Mouse (Mus musculus) embryonic fibroblast, embryonic 13.5 days (primary cell): ENCODE results near the gene Myo18a.

Experiments
- CTCF ChIP-seq: IDR thresholded peaks from 2 replicates; pipeline ENCODE4 v1.5.1; 2011; ENCODE audit warnings: mild to moderate bottlenecking, control low read depth, low read length, moderate library complexity, borderline replicate concordance; ENCODE audit not compliant: insufficient read depth
- POLR2A ChIP-seq: IDR thresholded peaks from 2 replicates; pipeline ENCODE4 v1.6.1; 2011; ENCODE audit warnings: low read depth, mild to moderate bottlenecking, control low read depth, low read length, moderate library complexity

DNA sequence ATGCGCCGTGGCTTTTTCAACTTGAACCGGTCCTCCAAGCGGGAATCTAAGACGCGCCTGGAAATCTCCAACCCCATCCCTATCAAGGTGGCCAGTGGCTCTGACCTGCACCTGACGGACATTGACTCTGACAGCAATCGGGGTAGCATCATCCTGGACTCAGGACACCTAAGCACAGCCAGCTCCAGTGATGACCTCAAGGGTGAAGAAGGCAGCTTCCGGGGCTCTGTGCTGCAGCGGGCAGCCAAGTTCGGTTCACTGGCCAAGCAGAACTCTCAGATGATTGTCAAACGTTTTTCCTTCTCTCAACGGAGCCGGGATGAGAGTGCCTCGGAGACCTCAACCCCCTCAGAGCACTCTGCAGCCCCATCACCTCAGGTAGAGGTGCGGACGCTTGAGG, 14.4 kb downstream of the Myo18a start:
- TF ChIP-seq CTCF (no peak), POLR2A (no peak)
